Mouse (Mus musculus): ENCODE data around the gene Ilkap.
A peak's percentile ranks its signal among the peaks of the same experiment; 100 is the strongest.

Ilkap gene

GRCm38 (mm10) chr1:91398260-91399062 is at the start of gene Ilkap:
Gene Ilkap (minus strand): TSS chr1:91398815.
- peak; percentile 81 for DNase-seq

- no peak for DNase-seq
These were observed 47.9 kb upstream of the Ilkap start for GRCm38 (mm10) chr1:91446511-91446910.

GRCm38 (mm10) chr1:91446060-91446459 is 47.4 kb upstream of the Ilkap start:
- DNase-seq: no peak

GRCm38 (mm10) chr1:91444841-91445830 is 46.5 kb upstream of the Ilkap start:
- no peak for DNase-seq

GRCm38 (mm10) chr1:91442350-91442990 is 43.9 kb upstream of the Ilkap start:
- DNase-seq: no peak

- no peak for DNase-seq
These were observed 43.2 kb upstream of the Ilkap start for GRCm38 (mm10) chr1:91441855-91442254.

- no peak for DNase-seq
These were observed 41.2 kb upstream of the Ilkap start for GRCm38 (mm10) chr1:91439776-91440175.

- no peak for DNase-seq
These were observed 39.0 kb upstream of the Ilkap start for GRCm38 (mm10) chr1:91437573-91437972.

- DNase-seq: no peak
These were observed 38.4 kb upstream of the Ilkap start for GRCm38 (mm10) chr1:91437083-91437400.

GRCm38 (mm10) chr1:91436380-91437082 is 37.9 kb upstream of the Ilkap start:
- no peak for DNase-seq

- no peak for DNase-seq
These were observed 37.1 kb upstream of the Ilkap start for GRCm38 (mm10) chr1:91435606-91436130.

- DNase-seq: no peak
These were observed 36.3 kb upstream of the Ilkap start for GRCm38 (mm10) chr1:91434905-91435304.

- no peak for DNase-seq
These were observed 32.1 kb upstream of the Ilkap start for GRCm38 (mm10) chr1:91430761-91431160.

- DNase-seq: no peak
These were observed 30.6 kb upstream of the Ilkap start for GRCm38 (mm10) chr1:91429212-91429611.

GRCm38 (mm10) chr1:91428614-91429013 is 30.0 kb upstream of the Ilkap start:
- DNase-seq: peak; percentile 71

GRCm38 (mm10) chr1:91426397-91426796 is 27.8 kb upstream of the Ilkap start:
- no peak for DNase-seq

GRCm38 (mm10) chr1:91420601-91421065 is 22.0 kb upstream of the Ilkap start:
- no peak for DNase-seq

GRCm38 (mm10) chr1:91419862-91420600 is 21.4 kb upstream of the Ilkap start:
- DNase-seq: no peak

- no peak for DNase-seq
These were observed 19.4 kb upstream of the Ilkap start for GRCm38 (mm10) chr1:91417991-91418390.

GRCm38 (mm10) chr1:91415311-91415710 is 16.7 kb upstream of the Ilkap start:
- no peak for DNase-seq

- DNase-seq: no peak
These were observed 16.3 kb upstream of the Ilkap start for GRCm38 (mm10) chr1:91414903-91415302.
